Mouse (Mus musculus): ENCODE measurements around the gene Camk1.

- no peak for TF ChIP-seq CTCF (IDR thresholded peaks at IDR 0.05; ENCODE audit: low read depth, low read length)
- no peak for TF ChIP-seq POLR2A (IDR thresholded peaks at IDR 0.05; ENCODE audit: extremely low read depth, insufficient read depth, low read length)
Measured at GRCm38 (mm10) chr6:113388960-113389359, 45.2 kb upstream of the Camk1 start, which contains the start of gene Ttll3.

Measured in liver, adult 2 months (tissue).